Mouse (Mus musculus) MEL (cell line): ENCODE results near the gene Gm42791. TPM values are rescaled to one million over a fixed set of nuclear protein-coding genes. Genes with fewer than 3 reads are reported as not detected.

Experiments used
- DNase-seq: peaks from one replicate; pipeline ENCODE4 v3.0.0; 2011; ENCODE audit warnings: low read depth, low spot score
- H3K27ac ChIP-seq: 2 replicates; pipeline ENCODE4 v1.5.1; 2012; ENCODE audit warnings: low read depth, mild to moderate bottlenecking, control low read depth, low read length, moderate library complexity; ENCODE audit not compliant: control insufficient read depth
- H3K27me3 ChIP-seq, 2 experiments: fragments of 150-350 bp in 1 of 2; sonication (generic) in 1 of 2; 2 replicates each; pipeline ENCODE4 v1.6.1; 2012; ENCODE audit warnings: low read length in 2 of 2, mild to moderate bottlenecking in 2 of 2, improper control_type of control experiment in 1 of 2, moderate library complexity in 1 of 2; ENCODE audit not compliant: insufficient read depth in 2 of 2, control insufficient read depth in 1 of 2
- H3K36me3 ChIP-seq, 2 experiments: 2 replicates each; pipeline ENCODE4 v1.6.1; 2012 to 2014; ENCODE audit warnings: low read length in 2 of 2, improper control_type of control experiment in 1 of 2, inconsistent platforms in 1 of 2, mild to moderate bottlenecking in 1 of 2; ENCODE audit not compliant: insufficient read depth in 2 of 2, control insufficient read depth in 1 of 2
- H3K4me1 ChIP-seq, 2 experiments: fragments of 150-350 bp in 1 of 2; sonication (generic) in 1 of 2; 2 replicates each; pipeline ENCODE4 v1.6.1; 2012; ENCODE audit warnings: low read length in 2 of 2, improper control_type of control experiment in 1 of 2, mild to moderate bottlenecking in 1 of 2; ENCODE audit not compliant: insufficient read depth in 2 of 2, control insufficient read depth in 1 of 2
- H3K4me3 ChIP-seq, 2 experiments: fragments of 150-350 bp in 1 of 2; sonication (generic) in 1 of 2; 2 replicates each; pipeline ENCODE4 v1.5.1; 2012; ENCODE audit warnings: low read depth in 2 of 2, low read length in 2 of 2, mild to moderate bottlenecking in 2 of 2, moderate library complexity in 2 of 2, control low read depth in 1 of 2, improper control_type of control experiment in 1 of 2; ENCODE audit not compliant: control insufficient read depth in 1 of 2, insufficient read depth in 1 of 2
- H3K79me2 ChIP-seq: 2 replicates; pipeline ENCODE4 v1.6.1; 2012; ENCODE audit warnings: mild to moderate bottlenecking, low read length, moderate library complexity; ENCODE audit not compliant: control insufficient read depth, poor library complexity, insufficient read depth
- H3K9ac ChIP-seq: 2 replicates; pipeline ENCODE4 v1.6.1; 2012; ENCODE audit warnings: low read depth, mild to moderate bottlenecking, control low read depth, low read length, moderate library complexity; ENCODE audit not compliant: control insufficient read depth, poor library complexity, severe bottlenecking
- H3K9me3 ChIP-seq: fragments of 150-350 bp; sonication (generic); replicated peaks from 2 replicates; pipeline ENCODE4 v1.6.1; 2012; ENCODE audit warnings: mild to moderate bottlenecking, low read length, improper control_type of control experiment, moderate library complexity; ENCODE audit not compliant: insufficient read depth
- BHLHE40 ChIP-seq: IDR thresholded peaks from 2 replicates; pipeline ENCODE4 v1.6.1; 2012; ENCODE audit warnings: low read depth, mild to moderate bottlenecking, inconsistent platforms, low read length, improper control_type of control experiment, borderline replicate concordance
- CHD1 ChIP-seq: IDR thresholded peaks from 2 replicates; pipeline ENCODE4 v1.6.1; 2012; ENCODE audit warnings: low read depth, mild to moderate bottlenecking, inconsistent platforms, low read length, improper control_type of control experiment
- GABPA ChIP-seq: IDR thresholded peaks from 2 replicates; pipeline ENCODE4 v1.6.1; 2012; ENCODE audit warnings: low read depth, mild to moderate bottlenecking, inconsistent platforms, low read length, improper control_type of control experiment, moderate library complexity
- GATA1 ChIP-seq: IDR thresholded peaks from 2 replicates; pipeline ENCODE4 v1.6.1; 2011; ENCODE audit warnings: low read depth, low read length, improper control_type of control experiment
- HCFC1 ChIP-seq: IDR thresholded peaks from 2 replicates; pipeline ENCODE4 v1.6.1; 2012; ENCODE audit warnings: low read depth, mild to moderate bottlenecking, inconsistent platforms, low read length, improper control_type of control experiment, moderate library complexity
- KAT2A ChIP-seq: conservative IDR thresholded peaks from 2 replicates; pipeline ENCODE4 v1.6.1; 2012; ENCODE audit warnings: low read depth, low read length, improper control_type of control experiment, inconsistent platforms
- MAFK ChIP-seq: IDR thresholded peaks from 2 replicates; pipeline ENCODE4 v1.6.1; 2011; ENCODE audit warnings: low read depth, mild to moderate bottlenecking, low read length, improper control_type of control experiment, borderline replicate concordance
- MAX ChIP-seq: IDR thresholded peaks from 2 replicates; pipeline ENCODE4 v1.6.1; 2011; ENCODE audit warnings: low read length, improper control_type of control experiment
- MAZ ChIP-seq: IDR thresholded peaks from 2 replicates; pipeline ENCODE4 v1.6.1; 2012; ENCODE audit warnings: low read depth, mild to moderate bottlenecking, inconsistent platforms, low read length, improper control_type of control experiment
- MYC ChIP-seq: IDR thresholded peaks from 2 replicates; pipeline ENCODE4 v1.6.1; 2011; ENCODE audit warnings: low read depth, mild to moderate bottlenecking, low read length, improper control_type of control experiment, moderate library complexity
- NELFE ChIP-seq: IDR thresholded peaks from 2 replicates; pipeline ENCODE4 v1.6.1; 2011; ENCODE audit warnings: low read depth, low read length, improper control_type of control experiment
- POLR2AphosphoS2 ChIP-seq: IDR thresholded peaks from 2 replicates; pipeline ENCODE4 v1.6.1; 2011; ENCODE audit warnings: low read length, improper control_type of control experiment
- RAD21 ChIP-seq: IDR thresholded peaks from 2 replicates; pipeline ENCODE4 v1.6.1; 2011; ENCODE audit warnings: mild to moderate bottlenecking, low read depth, low read length, improper control_type of control experiment
- RCOR1 ChIP-seq: IDR thresholded peaks from 2 replicates; pipeline ENCODE4 v1.6.1; 2012; ENCODE audit warnings: low read depth, mild to moderate bottlenecking, inconsistent platforms, low read length, improper control_type of control experiment
- SMC3 ChIP-seq: IDR thresholded peaks from 2 replicates; pipeline ENCODE4 v1.6.1; 2011; ENCODE audit warnings: low read depth, low read length, improper control_type of control experiment
- ZNF384 ChIP-seq: IDR thresholded peaks from 2 replicates; pipeline ENCODE4 v1.6.1; 2012; ENCODE audit warnings: low read depth, mild to moderate bottlenecking, inconsistent platforms, low read length, improper control_type of control experiment
- polyA plus RNA-seq, 2 experiments: library from polyadenylated mRNA; stranded (reverse) in 1 of 2; unstranded in 1 of 2; fragments of >175 nt in 1 of 2; fragments of >200 nt in 1 of 2; gene quantifications; 2 replicates each; pipeline versions ENCODE4 v1.2.1 to v1.2.4; 2012; ENCODE audit warnings: low replicate concordance in 2 of 2, low read depth in 1 of 2; ENCODE audit not compliant: insufficient read length in 2 of 2, insufficient read depth in 1 of 2, missing spikeins in 1 of 2
- total RNA-seq: library from RNA; depleted of rRNA; stranded (reverse); fragments of 300-350 nt; gene quantifications from 2 replicates; pipeline ENCODE4 v1.2.3, GENCODE M21; 2012

Gm42791 gene
- total and polyA plus RNA-seq, 3 experiments = 1.2 to 2.1 TPM; not detected in 1

DNA sequence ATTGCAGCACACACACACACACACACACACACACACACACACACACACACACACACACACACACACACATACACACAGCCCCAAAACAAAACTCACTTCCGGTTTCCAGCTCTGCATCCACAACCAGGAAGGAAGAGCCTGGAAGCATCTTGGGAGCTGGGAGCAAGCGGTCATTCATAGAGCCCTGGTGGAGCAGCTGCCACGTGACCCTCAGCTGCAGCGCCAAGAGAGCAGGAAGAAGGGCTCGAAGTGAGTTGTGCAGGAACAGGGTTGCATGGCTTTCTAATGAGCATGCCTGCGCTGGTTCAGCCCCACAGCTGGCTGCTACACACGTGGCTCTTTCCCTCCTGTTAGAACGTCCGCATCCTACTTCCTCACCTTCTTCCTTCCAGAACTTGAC is 25.3 kb downstream of the Gm42791 start:
- no peak for DNase-seq
- H3K27ac ChIP-seq = no peak overlapping the region
- H3K79me2 ChIP-seq = no peaks in the 10 kb centered on the region
- H3K36me3 ChIP-seq = peaks cover 0 to 26% of the 10 kb centered on the region in 2 experiments; a peak in 2 of 4 replicates
- H3K9ac ChIP-seq = no peak overlapping the region
- no peak overlapping the region for H3K4me3 ChIP-seq
- no peak for TF ChIP-seq MYC
- no peak for TF ChIP-seq ZNF384
- TF ChIP-seq POLR2AphosphoS2 = no peak
- TF ChIP-seq MAFK = no peak
- no peak for TF ChIP-seq CHD1
- no peak for TF ChIP-seq RAD21
- no peak for TF ChIP-seq MAZ
- TF ChIP-seq NELFE = no peak
- TF ChIP-seq MAX = no peak
- TF ChIP-seq RCOR1 = no peak
- no peak for TF ChIP-seq HCFC1
- TF ChIP-seq SMC3 = no peak
- TF ChIP-seq BHLHE40 = no peak
- no peak for TF ChIP-seq GABPA
- no peak for TF ChIP-seq KAT2A
- H3K4me1 ChIP-seq = peaks cover 15 to 29% of the 10 kb centered on the region in 2 experiments
- H3K27me3 ChIP-seq = no peaks in the 10 kb centered on the region
- no peaks in the 10 kb centered on the region for H3K9me3 ChIP-seq

DNA sequence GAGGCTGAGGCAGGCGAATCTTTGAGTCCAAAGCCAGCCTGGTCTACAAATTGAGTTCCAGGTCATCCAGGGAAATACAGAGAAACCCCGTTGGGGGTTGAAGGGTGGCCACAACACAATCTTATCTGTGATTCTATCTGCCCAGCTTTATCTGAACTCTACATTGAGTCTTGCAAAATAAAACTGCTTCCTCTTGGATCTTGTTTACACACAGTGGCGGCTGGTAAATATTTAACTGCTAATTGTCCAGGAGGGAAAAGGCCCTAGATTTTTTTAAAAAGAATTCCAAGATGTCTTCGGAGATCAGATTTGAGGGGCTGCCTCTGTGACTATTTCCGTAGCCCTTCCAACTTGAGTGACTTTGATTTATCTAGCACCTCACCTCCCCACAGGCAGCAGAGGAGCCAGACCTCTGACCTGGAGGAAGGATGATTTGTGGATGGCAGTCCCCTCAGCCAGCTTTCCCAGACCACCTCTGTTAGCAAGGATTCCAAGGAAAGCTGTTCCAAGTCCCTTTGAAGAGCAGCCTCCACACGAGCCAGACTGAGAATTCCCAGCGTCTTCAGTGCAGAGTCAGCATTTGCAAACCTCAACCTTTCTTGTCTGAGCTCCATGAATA is 25.9 kb downstream of the Gm42791 start:
- Histone ChIP-seq H3K36me3 (peaks cover 0 to 26% of the 10 kb centered on the region in 2 experiments; a peak in 2 of 4 replicates), H3K27ac (no peak overlapping the region), H3K27me3 (no peaks in the 10 kb centered on the region), H3K79me2 (no peaks in the 10 kb centered on the region), H3K4me3 (no peak overlapping the region), H3K9me3 (no peaks in the 10 kb centered on the region), H3K4me1 (peaks cover 15 to 31% of the 10 kb centered on the region in 2 experiments), H3K9ac (no peak overlapping the region)
- TF ChIP-seq GATA1 = 0 out of 2 replicates have a peak, but pooled peaks have one; percentile 31
- TF ChIP-seq SMC3 = no peak
- no peak for DNase-seq
